Mouse (Mus musculus) heart, postnatal 0 days (tissue): ENCODE results near the gene Phf2.

ENCODE experiments used
- CTCF ChIP-seq: IDR thresholded peaks from 2 replicates; pipeline ENCODE4 v1.5.1; 2016; ENCODE audit warnings: antibody characterized with exemption, control low read depth, low read depth
- EP300 ChIP-seq: IDR thresholded peaks from 2 replicates; pipeline ENCODE4 v1.6.1; 2016; ENCODE audit warnings: antibody characterized with exemption, low read depth

DNA sequence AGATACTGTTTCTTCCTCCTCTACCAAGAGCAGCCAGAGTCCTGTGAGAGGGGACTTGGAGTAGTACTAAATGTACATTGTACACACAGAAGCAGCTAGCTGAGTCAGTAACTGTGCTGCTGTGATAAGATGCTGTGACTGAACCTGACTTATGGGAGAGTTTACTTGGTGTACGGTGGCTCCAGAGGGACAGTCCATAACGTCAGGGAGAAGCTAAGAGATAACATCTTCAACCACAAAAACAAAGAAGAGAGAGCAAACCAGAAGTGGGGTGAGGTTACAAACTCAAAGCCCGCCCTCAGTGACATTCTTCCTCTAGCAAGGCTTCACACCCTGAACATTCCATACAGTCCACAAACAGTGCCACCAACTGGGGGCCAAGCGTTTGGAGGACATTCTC, 25.6 kb downstream of the Phf2 start:
- TF ChIP-seq CTCF (no peak), EP300 (no peak)
